Mouse (Mus musculus) midbrain, postnatal 0 days (tissue): ENCODE results near the gene Rxfp3. TPM values are rescaled to one million over a fixed set of nuclear protein-coding genes. Genes with fewer than 3 reads are reported as not detected.
"Not testable (repeated sequence)": the region's sequence is repeated elsewhere in the genome, so short reads cannot be mapped to it uniquely, and the experiment has no call there.

Source experiments
- ATAC-seq: fragments of 200-750 bp; cut with Nextera tagmentation; 2 replicates; pipeline ENCODE4 v1.8.0; 2017; ENCODE audit warnings: moderate number of reproducible peaks, mild to moderate bottlenecking, moderate TSS enrichment, moderate library complexity; ENCODE audit not compliant: low FRiP score
- DNase-seq: peaks from one replicate; pipeline ENCODE4 v3.0.0-alpha.2; 2015; ENCODE audit warnings: low spot score
- H3K27ac ChIP-seq: fragments of 300-500 bp; sonication (generic); 2 replicates; pipeline ENCODE4 v1.5.1; 2014; ENCODE audit warnings: low read depth, mild to moderate bottlenecking, low read length, mixed read lengths
- H3K27me3 ChIP-seq: fragments of 300-500 bp; sonication (generic); 2 replicates; pipeline ENCODE4 v1.6.1; 2014; ENCODE audit warnings: low read length, control low read depth, mixed read lengths; ENCODE audit not compliant: insufficient read depth
- H3K36me3 ChIP-seq: fragments of 300-500 bp; sonication (generic); 2 replicates; pipeline ENCODE4 v1.6.1; 2014; ENCODE audit warnings: low read length, control low read depth, mixed read lengths; ENCODE audit not compliant: insufficient read depth
- H3K4me1 ChIP-seq: fragments of 300-500 bp; sonication (generic); 2 replicates; pipeline ENCODE4 v1.6.1; 2014; ENCODE audit warnings: mild to moderate bottlenecking, control low read depth, antibody characterized with exemption, low read length, mixed read lengths; ENCODE audit not compliant: insufficient read depth
- H3K4me2 ChIP-seq: fragments of 300-500 bp; sonication (generic); 2 replicates; pipeline ENCODE4 v1.6.1; 2014; ENCODE audit warnings: low read depth, mild to moderate bottlenecking, low read length, mixed read lengths; ENCODE audit not compliant: poor library complexity, severe bottlenecking
- H3K4me3 ChIP-seq: fragments of 300-500 bp; sonication (generic); 2 replicates; pipeline ENCODE4 v1.5.1; 2014; ENCODE audit warnings: low read depth, mild to moderate bottlenecking, low read length, moderate library complexity
- H3K9ac ChIP-seq: fragments of 300-500 bp; sonication (generic); replicated peaks from 2 replicates; pipeline ENCODE4 v1.6.1; 2014; ENCODE audit warnings: mild to moderate bottlenecking, low read length, moderate library complexity, mixed read lengths; ENCODE audit not compliant: poor library complexity, severe bottlenecking
- H3K9me3 ChIP-seq: fragments of 300-500 bp; sonication (generic); 2 replicates; pipeline ENCODE4 v1.6.1; 2016; ENCODE audit warnings: low read length, control low read depth
- CTCF ChIP-seq: IDR thresholded peaks from 2 replicates; pipeline ENCODE4 v1.5.1; 2016; ENCODE audit warnings: antibody characterized with exemption, mild to moderate bottlenecking
- WGBS: fragments of 180-500 bp; shearing (Covaris S2); extraction: QIAGEN DNeasy Blood & Tissue Kit; methylation state at CpG from one replicate; pipeline ENCODE4 v1.1.7; 2014; 5-methylcytosine and 5-hydroxymethylcytosine counted together
- polyA plus RNA-seq: library from polyadenylated mRNA; unstranded; fragments of >200 nt; fragmentation: Nextera tagmentation; extraction: Ambion mirVana; gene quantifications from 2 replicates; pipeline ENCODE4 v1.2.1, GENCODE M21; 2015
- total RNA-seq: library from RNA; depleted of rRNA; stranded (reverse); fragments of >200 nt; gene quantifications from 2 replicates; pipeline ENCODE4 v1.2.3, GENCODE M21; 2014; rRNA removed

The Rxfp3 gene
- total and polyA plus RNA-seq, 2 experiments from 2014 or later = 2.4 to 5.6 TPM

DNA sequence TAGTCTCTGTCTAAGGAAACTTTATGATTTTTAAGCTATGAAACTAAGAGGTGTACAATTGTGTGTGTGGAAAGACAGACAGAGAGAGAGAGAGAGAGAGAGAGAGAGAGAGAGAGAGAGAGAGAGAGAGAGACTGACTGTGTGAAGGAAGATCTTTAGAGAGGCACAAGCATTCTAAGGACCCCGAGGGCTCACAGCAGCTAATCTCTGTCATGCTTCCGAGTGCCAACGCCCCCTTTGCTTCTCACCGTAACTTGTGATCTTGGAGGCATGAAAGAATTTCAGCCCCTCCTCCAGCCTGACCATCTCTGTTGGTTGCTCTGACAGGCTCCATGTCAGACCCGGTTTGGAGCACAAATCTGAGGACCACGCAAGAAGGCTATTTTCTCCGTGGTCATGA lies 37.4 kb downstream of the Rxfp3 start, which contains the start of gene Slc45a2:
Gene Slc45a2 (plus strand): TSS at position 301 of the 400 bp plus-strand sequence.
- H3K36me3 ChIP-seq = no peaks in the 10 kb centered on the region
- ATAC-seq (no peak), DNase-seq (no peak)
- WGBS = 42% methylated on average over 7 of the region's 7 CpGs
- no peak within 1 kb of the TSS for H3K4me3 ChIP-seq
- no peak within 1 kb of the TSS for H3K9ac ChIP-seq
- H3K4me1 ChIP-seq = no peaks in the 10 kb centered on the region
- no peak for TF ChIP-seq CTCF
- H3K9me3 ChIP-seq = no peaks in the 10 kb centered on the region
- no peak within 1 kb of the TSS for H3K27ac ChIP-seq
- H3K4me2 ChIP-seq = no peak within 1 kb of the TSS
- H3K27me3 ChIP-seq = no peaks in the 10 kb centered on the region

DNA sequence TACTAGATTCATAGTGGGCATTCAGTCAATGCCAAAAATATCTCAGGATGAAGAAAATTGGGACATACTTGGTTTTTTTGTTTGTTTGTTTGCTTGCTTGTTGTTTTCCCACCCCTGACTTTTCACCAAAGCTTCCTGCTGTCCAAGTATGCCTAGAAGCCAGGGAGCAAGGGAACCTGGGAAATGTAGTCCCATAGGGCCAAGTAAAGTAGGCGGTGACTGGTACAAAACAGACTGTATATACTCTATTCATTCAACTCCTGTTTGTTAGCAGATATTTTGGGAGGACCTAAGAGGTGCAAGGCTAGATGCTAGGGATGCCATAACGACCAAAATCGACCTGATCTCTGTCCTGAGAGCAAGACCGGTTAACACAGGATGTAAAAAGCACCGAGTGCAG lies 38.0 kb downstream of the Rxfp3 start:
- Histone ChIP-seq H3K4me1 (no peaks in the 10 kb centered on the region), H3K27me3 (no peaks in the 10 kb centered on the region), H3K27ac (no peak overlapping the region), H3K36me3 (no peaks in the 10 kb centered on the region), H3K4me2 (no peak overlapping the region), H3K9me3 (no peaks in the 10 kb centered on the region), H3K4me3 (no peak overlapping the region), H3K9ac (no peak overlapping the region)
- 54% methylated on average over 5 of the region's 5 CpGs for WGBS
- DNase-seq (peak; percentile 27), ATAC-seq (no peak)
- no peak for TF ChIP-seq CTCF

DNA sequence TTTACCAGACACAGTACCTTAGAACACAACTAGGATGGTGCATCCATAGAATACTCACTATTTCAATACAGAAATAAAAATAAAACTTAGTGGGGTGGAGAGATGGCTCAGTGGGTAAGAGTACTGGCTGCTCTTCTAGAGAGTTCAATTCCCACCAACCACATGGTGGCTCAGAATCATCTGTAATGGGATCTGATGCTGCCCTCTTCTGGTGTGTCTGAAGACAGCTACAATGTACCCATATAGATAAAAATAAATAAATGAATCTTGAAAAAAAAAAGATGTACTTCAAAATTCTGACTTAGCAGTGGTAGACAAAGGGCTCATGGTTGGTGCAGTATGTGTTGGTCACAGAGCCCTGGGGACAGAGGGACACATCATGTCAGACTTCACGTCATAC lies 46.2 kb downstream of the Rxfp3 start:
- Histone ChIP-seq H3K27me3 (no peaks in the 10 kb centered on the region), H3K9ac (no peak overlapping the region), H3K4me3 (no peak overlapping the region), H3K4me2 (no peak overlapping the region), H3K9me3 (no peaks in the 10 kb centered on the region), H3K27ac (no peak overlapping the region), H3K4me1 (no peaks in the 10 kb centered on the region), H3K36me3 (no peaks in the 10 kb centered on the region)
- TF ChIP-seq CTCF = peak; percentile 23
- no peak for DNase-seq
- 97% methylated on average over 1 of the region's 1 CpGs for WGBS
- no peak for ATAC-seq

- no peaks in the 10 kb centered on the region for H3K36me3 ChIP-seq
- ATAC-seq (no peak), DNase-seq (no peak)
- no peak overlapping the region for H3K4me3 ChIP-seq
- H3K9ac ChIP-seq = no peak overlapping the region
- no peaks in the 10 kb centered on the region for H3K9me3 ChIP-seq
- H3K4me1 ChIP-seq = no peaks in the 10 kb centered on the region
- 79% methylated on average over 2 of the region's 2 CpGs for WGBS
- no peaks in the 10 kb centered on the region for H3K27me3 ChIP-seq
- no peak for TF ChIP-seq CTCF
- H3K4me2 ChIP-seq = no peak overlapping the region
- no peak overlapping the region for H3K27ac ChIP-seq
Observed at GRCm38 (mm10) chr15:10990411-10990810, 47.4 kb downstream of the Rxfp3 start.

GRCm38 (mm10) chr15:10986477-10986876 lies 51.3 kb downstream of the Rxfp3 start:
- not testable (repeated sequence) for H3K4me3 ChIP-seq, H3K36me3 ChIP-seq, H3K27me3 ChIP-seq, H3K9ac ChIP-seq, DNase-seq, H3K4me2 ChIP-seq, H3K9me3 ChIP-seq, ATAC-seq, H3K27ac ChIP-seq, H3K4me1 ChIP-seq
- WGBS = 73% methylated on average over 2 of the region's 2 CpGs

DNA sequence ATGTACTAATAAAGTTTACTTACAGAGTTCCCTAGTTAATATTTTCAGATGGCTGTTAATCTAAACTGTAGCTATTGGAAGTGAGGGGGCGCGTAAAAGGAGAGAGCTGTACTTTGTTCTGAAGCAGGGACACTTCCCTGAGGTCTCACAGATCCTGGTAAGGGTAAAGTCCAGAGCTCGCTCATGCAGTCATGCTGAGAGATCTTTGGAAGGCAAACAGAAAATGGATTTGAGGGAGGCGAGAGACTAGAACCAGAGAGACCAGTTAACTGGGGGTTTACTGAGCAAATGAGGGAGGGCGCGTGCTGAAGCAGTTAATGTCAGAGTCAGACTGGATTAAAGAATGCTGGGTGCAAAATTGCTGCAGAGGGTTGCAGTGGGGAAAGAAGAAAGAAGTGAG lies 52.0 kb downstream of the Rxfp3 start:
- H3K9ac ChIP-seq = no peak overlapping the region
- no peak overlapping the region for H3K4me2 ChIP-seq
- H3K4me3 ChIP-seq = no peak overlapping the region
- 82% methylated on average over 6 of the region's 6 CpGs for WGBS
- TF ChIP-seq CTCF = no peak
- H3K4me1 ChIP-seq = peaks cover 7% of the 10 kb centered on the region; the same call in 1 of the 2 replicates
- H3K27ac ChIP-seq = no peak overlapping the region
- ATAC-seq = no peak
- no peaks in the 10 kb centered on the region for H3K9me3 ChIP-seq
- no peaks in the 10 kb centered on the region for H3K36me3 ChIP-seq
- no peak for DNase-seq
- H3K27me3 ChIP-seq = no peaks in the 10 kb centered on the region

Other genes with a start within 250 kb of the Rxfp3 start
- 0.52 and 0.55 TPM in 2 replicates for gene C1qtnf3, start 85.7 kb downstream of the Rxfp3 start, total RNA-seq
- gene C1qtnf3, start 85.7 kb downstream of the Rxfp3 start, polyA plus RNA-seq = 0.69 and 0.75 TPM in 2 replicates
- gene Amacr, start 56.2 kb downstream of the Rxfp3 start, total RNA-seq = 5.2 and 6.3 TPM in 2 replicates
- 9.8 and 11.1 TPM in 2 replicates for gene Amacr, start 56.2 kb downstream of the Rxfp3 start, polyA plus RNA-seq
- gene Slc45a2, start 37.3 kb downstream of the Rxfp3 start, total RNA-seq = not detected in 2 replicates
- gene Slc45a2, start 37.3 kb downstream of the Rxfp3 start, polyA plus RNA-seq = 0.05 TPM in 1 of 2 replicates, not detected in the other
- gene Adamts12, start 26.8 kb upstream of the Rxfp3 start, total RNA-seq = 7.4 and 8.6 TPM in 2 replicates
- gene Adamts12, start 26.8 kb upstream of the Rxfp3 start, polyA plus RNA-seq = 0.88 and 0.94 TPM in 2 replicates